8 mouse cellular contexts compared by ENCODE assay signal in genomic region chr1:75477264-75477965, GRCm38 (mm10). TPM values are rescaled to one million over a fixed set of nuclear protein-coding genes. Genes with fewer than 3 reads are reported as not detected.
DNase-seq lines count a peak whose midpoint lies in the region; ATAC-seq and TF ChIP-seq lines count a peak whose summit lies in the region.

No protein-coding gene starts in this region.

- peaks cover 43% of the 10 kb centered on the region for H3K36me3 ChIP-seq in limb, embryonic 13.5 days
- peaks cover 30% of the 10 kb centered on the region for H3K36me3 ChIP-seq in midbrain, embryonic 15.5 days (replicated peaks)

- 12% methylated on average over 35 of the region's 35 CpGs for WGBS in limb, embryonic 13.5 days
- WGBS in midbrain, embryonic 15.5 days: 10% methylated on average over 35 of the region's 35 CpGs

- H3K4me2 ChIP-seq in limb, embryonic 13.5 days (replicated peaks): peak overlapping the region; percentile 79
- H3K4me2 ChIP-seq in midbrain, embryonic 15.5 days: peak overlapping the region; percentile 87

- H3K27me3 ChIP-seq in limb, embryonic 13.5 days: peaks cover 33% of the 10 kb centered on the region
- 0 out of 2 replicates have a peak, but pooled peaks cover 2% of the 10 kb centered on the region for H3K27me3 ChIP-seq in midbrain, embryonic 15.5 days (replicated peaks)

- no peaks in the 10 kb centered on the region for H3K4me1 ChIP-seq in cortical plate, adult 2 months (ENCODE audit: control insufficient read depth, insufficient read depth, low read length)
- H3K4me1 ChIP-seq in limb, embryonic 13.5 days: peaks cover 40% of the 10 kb centered on the region
- H3K4me1 ChIP-seq in midbrain, embryonic 15.5 days: peaks cover 48% of the 10 kb centered on the region

- no peak overlapping the region for H3K27ac ChIP-seq in cortical plate, adult 2 months (ENCODE audit: insufficient read depth, low read length)
- no peak overlapping the region for H3K27ac ChIP-seq in limb, embryonic 13.5 days
- H3K27ac ChIP-seq in midbrain, embryonic 15.5 days: 0 out of 2 replicates have a peak overlapping the region, but pooled peaks have one; percentile 12

- TF ChIP-seq POLR2A in cortical plate, adult 2 months (IDR thresholded peaks at IDR 0.05; ENCODE audit: extremely low read depth, insufficient read depth, low read length): no peak

- no peak overlapping the region for H3K9ac ChIP-seq in limb, embryonic 13.5 days
- H3K9ac ChIP-seq in midbrain, embryonic 15.5 days: no peak overlapping the region

- no peaks in the 10 kb centered on the region for H3K9me3 ChIP-seq in limb, embryonic 13.5 days
- no peaks in the 10 kb centered on the region for H3K9me3 ChIP-seq in midbrain, embryonic 15.5 days

- H3K4me3 ChIP-seq in cortical plate, adult 2 months (ENCODE audit: insufficient read depth, low read length): peak overlapping the region; percentile 98; the same call in 1 of the 2 replicates
- H3K4me3 ChIP-seq in limb, embryonic 13.5 days: peak overlapping the region; percentile 84
- peak overlapping the region; percentile 71 for H3K4me3 ChIP-seq in midbrain, embryonic 15.5 days

- DNase-seq in heart, adult 11 months: peak; percentile 96
- DNase-seq in heart, adult 8-10 months (ENCODE audit: low spot score): no peak
- peak; percentile 65 for DNase-seq in gastrocnemius, postnatal 25 days
- DNase-seq in kidney, adult 11 months: peak; percentile 78
- DNase-seq in spleen, adult 18-20 months: peak; percentile 72 to 86

- ATAC-seq in limb, embryonic 13.5 days (ENCODE audit: low FRiP score, low read depth): no peak
- no peak for ATAC-seq in midbrain, embryonic 15.5 days (replicated peaks)

- peak; percentile 47 for TF ChIP-seq CTCF in cortical plate, adult 2 months (IDR thresholded peaks at IDR 0.05; ENCODE audit: extremely low read depth, insufficient read depth, low read length)

RNA-seq across cellular contexts. Expression of gene Chpf, which starts 1.7 kb away (rescaled TPM):
- 10 to 100 TPM; 22.4 to 23.9 (median 23.6) TPM for total RNA-seq in heart, adult 8-10 months (2022)
- polyA plus RNA-seq in cortical plate, adult 2 months (2012; rRNA removed): 78.0 and 81.6 TPM in 2 replicates
- 1 to 10 TPM; 5.5 to 7.9 TPM for total RNA-seq in gastrocnemius, postnatal 25 days (2021)
- 37.5 and 37.7 TPM in 2 replicates for polyA plus RNA-seq in limb, embryonic 13.5 days (2015; fragmentation: Nextera tagmentation; extraction: Ambion mirVana)
- polyA plus RNA-seq in midbrain, embryonic 15.5 days (2015; fragmentation: Nextera tagmentation; extraction: Ambion mirVana): 42.3 and 45.8 TPM in 2 replicates

RNA-seq across cellular contexts. Expression of gene Tmem198, which starts 1.9 kb away (rescaled TPM):
- under 1 TPM; 0.31 to 0.75 (median 0.42) TPM for total RNA-seq in heart, adult 8-10 months (2022)
- polyA plus RNA-seq in cortical plate, adult 2 months (2012; rRNA removed): 103 and 108 TPM in 2 replicates
- under 1 TPM; 0.36 to 0.43 TPM for total RNA-seq in gastrocnemius, postnatal 25 days (2021)
- 0.83 and 0.97 TPM in 2 replicates for polyA plus RNA-seq in limb, embryonic 13.5 days (2015; fragmentation: Nextera tagmentation; extraction: Ambion mirVana)
- polyA plus RNA-seq in midbrain, embryonic 15.5 days (2015; fragmentation: Nextera tagmentation; extraction: Ambion mirVana): 59.2 and 60.0 TPM in 2 replicates

RNA-seq across cellular contexts. Expression of gene Asic4, which starts 27.2 kb away (rescaled TPM):
- total RNA-seq in heart, adult 8-10 months (2022): not detected
- polyA plus RNA-seq in cortical plate, adult 2 months (2012; rRNA removed): 4.6 and 8.3 TPM in 2 replicates
- total RNA-seq in gastrocnemius, postnatal 25 days (2021): not detected
- polyA plus RNA-seq in limb, embryonic 13.5 days (2015; fragmentation: Nextera tagmentation; extraction: Ambion mirVana): 0.65 and 0.80 TPM in 2 replicates
- polyA plus RNA-seq in midbrain, embryonic 15.5 days (2015; fragmentation: Nextera tagmentation; extraction: Ambion mirVana): 64.4 and 73.2 TPM in 2 replicates

RNA-seq across cellular contexts. Expression of gene Obsl1, which starts 28.8 kb away (rescaled TPM):
- 100 to 1,000 TPM; 108 to 133 (median 122) TPM for total RNA-seq in heart, adult 8-10 months (2022)
- polyA plus RNA-seq in cortical plate, adult 2 months (2012; rRNA removed): 32.9 and 34.5 TPM in 2 replicates
- 10 to 100 TPM; 37.7 to 52.8 TPM for total RNA-seq in gastrocnemius, postnatal 25 days (2021)
- 85.1 and 86.4 TPM in 2 replicates for polyA plus RNA-seq in limb, embryonic 13.5 days (2015; fragmentation: Nextera tagmentation; extraction: Ambion mirVana)
- polyA plus RNA-seq in midbrain, embryonic 15.5 days (2015; fragmentation: Nextera tagmentation; extraction: Ambion mirVana): 29.3 and 31.9 TPM in 2 replicates

RNA-seq across cellular contexts. Expression of gene Inha, which starts 29.5 kb away (rescaled TPM):
- total RNA-seq in heart, adult 8-10 months (2022): 1 to 10 TPM; 2.8 to 4.6 (median 3.9) TPM
- polyA plus RNA-seq in cortical plate, adult 2 months (2012; rRNA removed): 88.7 and 90.3 TPM in 2 replicates
- total RNA-seq in gastrocnemius, postnatal 25 days (2021): 1 to 10 TPM; 3.8 to 4.1 TPM
- polyA plus RNA-seq in limb, embryonic 13.5 days (2015; fragmentation: Nextera tagmentation; extraction: Ambion mirVana): 14.2 and 14.3 TPM in 2 replicates
- 24.3 and 24.5 TPM in 2 replicates for polyA plus RNA-seq in midbrain, embryonic 15.5 days (2015; fragmentation: Nextera tagmentation; extraction: Ambion mirVana)

Comparison
In these comparisons a context has a peak if more than half of its experiments do, and no peak if none do; other contexts are left out.
1. RNA of gene Tmem198, which starts 1.9 kb away (polyA plus RNA-seq): 103 to 108 TPM in cortical plate, adult 2 months and 59.2 to 60.0 TPM in midbrain, embryonic 15.5 days; 0.83 to 0.97 TPM in limb, embryonic 13.5 days; every median in the first group is over 10 times any median in the second.
2. Peak in every context shown above with its lines, with median percentiles within 50 percentile points of each other: H3K4me3 ChIP-seq.